Mouse (Mus musculus) stomach, embryonic 14.5 days (tissue): ENCODE measurements around the gene Kcna4. TPM values are rescaled to one million over a fixed set of nuclear protein-coding genes. Genes with fewer than 3 reads are reported as not detected.

Experiments used
- ATAC-seq: fragments of 200-750 bp; cut with Nextera tagmentation; 2 replicates; pipeline ENCODE4 v1.8.0; 2017; ENCODE audit warnings: low read depth, moderate TSS enrichment; ENCODE audit not compliant: insufficient number of reproducible peaks, insufficient read depth, low FRiP score
- H3K27ac ChIP-seq: fragments of 300-500 bp; sonication (generic); 2 replicates; pipeline ENCODE4 v1.5.1; 2014; ENCODE audit warnings: mild to moderate bottlenecking, low read length, moderate library complexity, mixed read lengths
- H3K27me3 ChIP-seq: fragments of 300-500 bp; sonication (generic); 2 replicates; pipeline ENCODE4 v1.6.1; 2014; ENCODE audit warnings: low read length, control low read depth, mixed read lengths; ENCODE audit not compliant: control insufficient read depth, insufficient read depth
- H3K36me3 ChIP-seq: fragments of 300-500 bp; sonication (generic); 2 replicates; pipeline ENCODE4 v1.6.1; 2014; ENCODE audit warnings: mild to moderate bottlenecking, control low read depth, low read length, moderate library complexity, mixed read lengths; ENCODE audit not compliant: control insufficient read depth, insufficient read depth
- H3K4me1 ChIP-seq: fragments of 300-500 bp; sonication (generic); 2 replicates; pipeline ENCODE4 v1.6.1; 2014; ENCODE audit warnings: low read length, control low read depth, mixed read lengths; ENCODE audit not compliant: control insufficient read depth, insufficient read depth
- H3K4me2 ChIP-seq: fragments of 300-500 bp; sonication (generic); replicated peaks from 2 replicates; pipeline ENCODE4 v1.6.1; 2014; ENCODE audit warnings: low read depth, low read length, control low read depth
- H3K4me3 ChIP-seq: fragments of 300-500 bp; sonication (generic); 2 replicates; pipeline ENCODE4 v1.5.1; 2014; ENCODE audit warnings: low read depth, low read length, control low read depth
- H3K9ac ChIP-seq: fragments of 300-500 bp; sonication (generic); replicated peaks from 2 replicates; pipeline ENCODE4 v1.6.1; 2014; ENCODE audit warnings: low read depth, mild to moderate bottlenecking, control low read depth, low read length, moderate library complexity, mixed read lengths
- H3K9me3 ChIP-seq: fragments of 300-500 bp; sonication (generic); 2 replicates; pipeline ENCODE4 v1.6.1; 2016; ENCODE audit warnings: low read depth, low read length, control low read depth; ENCODE audit not compliant: control insufficient read depth
- WGBS: fragments of 180-500 bp; shearing (Covaris S2); extraction: QIAGEN DNeasy Blood & Tissue Kit; methylation state at CpG from one replicate; pipeline ENCODE4 v1.1.7; 2014; 5-methylcytosine and 5-hydroxymethylcytosine counted together
- polyA plus RNA-seq: library from polyadenylated mRNA; unstranded; fragments of >200 nt; fragmentation: Nextera tagmentation; extraction: Ambion mirVana; gene quantifications from 2 replicates; pipeline ENCODE4 v1.2.1, GENCODE M21; 2014

The Kcna4 gene
- 0.55 and 0.80 TPM in 2 replicates for polyA plus RNA-seq

- Histone ChIP-seq H3K9me3 (no peaks in the 10 kb centered on the region), H3K36me3 (no peaks in the 10 kb centered on the region), H3K9ac (no peak within 1 kb of the TSS), H3K4me3 (peak within 1 kb of the TSS; percentile 29), H3K4me2 (peak within 1 kb of the TSS; percentile 63), H3K27ac (no peak within 1 kb of the TSS), H3K27me3 (no peaks in the 10 kb centered on the region), H3K4me1 (no peaks in the 10 kb centered on the region)
- ATAC-seq, result peak; percentile 96
- 7% methylated on average over 24 of the region's 24 CpGs for WGBS
Observed at GRCm38 (mm10) chr2:107289990-107290696, at the start of gene Kcna4. TSS of gene Kcna4 (plus strand) at chr2:107290639.

GRCm38 (mm10) chr2:107258091-107258490, 32.3 kb upstream of the Kcna4 start:
- no peak for ATAC-seq
- WGBS, result 76% methylated on average over 3 of the region's 3 CpGs

GRCm38 (mm10) chr2:107266251-107266650, 24.2 kb upstream of the Kcna4 start:
- Histone ChIP-seq H3K4me2 (no peak overlapping the region), H3K27me3 (no peaks in the 10 kb centered on the region), H3K9me3 (no peaks in the 10 kb centered on the region), H3K27ac (no peak overlapping the region), H3K4me1 (no peaks in the 10 kb centered on the region), H3K4me3 (no peak overlapping the region), H3K36me3 (no peaks in the 10 kb centered on the region), H3K9ac (no peak overlapping the region)
- WGBS, result 83% methylated on average over 2 of the region's 2 CpGs
- no peak for ATAC-seq

More at GRCm38 (mm10) chr2:107258091-107258490, 32.3 kb upstream of the Kcna4 start:
- Histone ChIP-seq H3K9ac (no peak overlapping the region), H3K4me2 (no peak overlapping the region), H3K4me1 (no peaks in the 10 kb centered on the region), H3K27ac (no peak overlapping the region), H3K4me3 (no peak overlapping the region), H3K27me3 (no peaks in the 10 kb centered on the region), H3K9me3 (no peaks in the 10 kb centered on the region), H3K36me3 (no peaks in the 10 kb centered on the region)

- H3K27me3 ChIP-seq, result no peaks in the 10 kb centered on the region
- no peaks in the 10 kb centered on the region for H3K36me3 ChIP-seq
- H3K27ac ChIP-seq, result no peak overlapping the region
- WGBS, result 78% methylated on average over 3 of the region's 3 CpGs
- no peaks in the 10 kb centered on the region for H3K9me3 ChIP-seq
- no peak overlapping the region for H3K9ac ChIP-seq
- no peak overlapping the region for H3K4me3 ChIP-seq
- H3K4me1 ChIP-seq, result no peaks in the 10 kb centered on the region
- H3K4me2 ChIP-seq, result no peak overlapping the region
- no peak for ATAC-seq
Observed at GRCm38 (mm10) chr2:107270050-107270449, 20.4 kb upstream of the Kcna4 start.

GRCm38 (mm10) chr2:107290697-107291019, 219 bp downstream of the Kcna4 start:
- peak overlapping the region; percentile 63 for H3K4me2 ChIP-seq
- peak; percentile 20; the same call in 1 of the 2 replicates for ATAC-seq
- no peaks in the 10 kb centered on the region for H3K4me1 ChIP-seq
- 1% methylated on average over 12 of the region's 12 CpGs for WGBS
- H3K9me3 ChIP-seq, result no peaks in the 10 kb centered on the region
- H3K27me3 ChIP-seq, result no peaks in the 10 kb centered on the region
- no peaks in the 10 kb centered on the region for H3K36me3 ChIP-seq
- H3K9ac ChIP-seq, result no peak overlapping the region
- H3K4me3 ChIP-seq, result peak overlapping the region; percentile 29
- H3K27ac ChIP-seq, result no peak overlapping the region

GRCm38 (mm10) chr2:107291142-107291541, 703 bp downstream of the Kcna4 start:
- H3K27me3 ChIP-seq, result no peaks in the 10 kb centered on the region
- WGBS, result 5% methylated on average over 16 of the region's 16 CpGs
- H3K9me3 ChIP-seq, result no peaks in the 10 kb centered on the region
- ATAC-seq, result no peak
- peak overlapping the region; percentile 63 for H3K4me2 ChIP-seq
- H3K36me3 ChIP-seq, result no peaks in the 10 kb centered on the region
- peak overlapping the region; percentile 29 for H3K4me3 ChIP-seq
- H3K4me1 ChIP-seq, result no peaks in the 10 kb centered on the region
- no peak overlapping the region for H3K27ac ChIP-seq
- no peak overlapping the region for H3K9ac ChIP-seq

GRCm38 (mm10) chr2:107294521-107294920, 4.1 kb downstream of the Kcna4 start:
- 91% methylated on average over 7 of the region's 7 CpGs for WGBS

GRCm38 (mm10) chr2:107301886-107302285, 11.4 kb downstream of the Kcna4 start:
- Histone ChIP-seq H3K9ac (no peak overlapping the region), H3K36me3 (no peaks in the 10 kb centered on the region), H3K9me3 (no peaks in the 10 kb centered on the region), H3K4me3 (no peak overlapping the region), H3K27ac (no peak overlapping the region), H3K4me1 (no peaks in the 10 kb centered on the region), H3K27me3 (no peaks in the 10 kb centered on the region), H3K4me2 (no peak overlapping the region)
- WGBS, result 90% methylated on average over 4 of the region's 4 CpGs
- no peak for ATAC-seq

More at GRCm38 (mm10) chr2:107294521-107294920, 4.1 kb downstream of the Kcna4 start:
- no peaks in the 10 kb centered on the region for H3K36me3 ChIP-seq
- no peak overlapping the region for H3K9ac ChIP-seq
- H3K27ac ChIP-seq, result no peak overlapping the region
- ATAC-seq, result no peak
- H3K4me3 ChIP-seq, result no peak overlapping the region
- no peak overlapping the region for H3K4me2 ChIP-seq
- no peaks in the 10 kb centered on the region for H3K4me1 ChIP-seq
- no peaks in the 10 kb centered on the region for H3K27me3 ChIP-seq
- no peaks in the 10 kb centered on the region for H3K9me3 ChIP-seq

- no peaks in the 10 kb centered on the region for H3K9me3 ChIP-seq
- no peak overlapping the region for H3K4me2 ChIP-seq
- H3K36me3 ChIP-seq, result no peaks in the 10 kb centered on the region
- H3K27me3 ChIP-seq, result no peaks in the 10 kb centered on the region
- no peaks in the 10 kb centered on the region for H3K4me1 ChIP-seq
- no peak overlapping the region for H3K4me3 ChIP-seq
- no peak for ATAC-seq
- no peak overlapping the region for H3K27ac ChIP-seq
- H3K9ac ChIP-seq, result no peak overlapping the region
- 80% methylated on average over 3 of the region's 3 CpGs for WGBS
Observed at GRCm38 (mm10) chr2:107304707-107305106, 14.3 kb downstream of the Kcna4 start.
